Mouse (Mus musculus): Measurements from ENCODE around the gene Acot13.

GRCm38 (mm10) chr13:24800674-24801307 is 30.5 kb downstream of the Acot13 start:
- TF ChIP-seq CTCF (IDR thresholded peaks at IDR 0.05; ENCODE audit: borderline replicate concordance, control insufficient read depth, extremely low read depth, insufficient read depth, low read length, poor library complexity), result no peak
- peak; percentile 99 for TF ChIP-seq POLR2A (IDR thresholded peaks at IDR 0.05; ENCODE audit: control insufficient read depth, extremely low read depth, insufficient read depth, low read length, poor library complexity)
